8 mouse cellular contexts compared by ENCODE assay signal in the genomic region with DNA sequence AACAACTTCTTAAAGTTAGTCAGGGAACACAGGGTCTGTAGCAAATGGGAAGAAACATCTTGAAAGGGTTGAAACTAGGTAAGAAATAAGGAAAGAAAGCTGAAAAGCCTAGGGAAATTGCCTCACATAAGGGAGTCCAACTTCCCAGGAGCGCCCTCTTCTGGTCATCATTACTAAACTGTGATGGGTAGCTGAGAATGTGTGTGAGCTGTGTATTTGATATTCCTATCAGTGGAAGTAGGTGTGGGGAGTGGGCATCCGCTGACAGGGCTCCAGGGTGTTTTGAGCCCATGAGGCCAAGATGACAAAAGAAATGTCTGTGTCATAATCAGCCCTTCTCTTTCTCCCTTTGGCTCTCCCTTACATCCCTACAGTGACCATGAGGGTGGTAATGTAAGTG. TPM values are rescaled to one million over a fixed set of nuclear protein-coding genes. Genes with fewer than 3 reads are reported as not detected.
DNase-seq lines count a peak whose midpoint lies in the region; ATAC-seq and TF ChIP-seq lines count a peak whose summit lies in the region.

No protein-coding gene starts in this region.

- no peak for ATAC-seq in hindbrain, embryonic 14.5 days (ENCODE audit: low FRiP score)
- ATAC-seq in hindbrain, embryonic 13.5 days (ENCODE audit: low FRiP score) = no peak
- no peak for ATAC-seq in limb, embryonic 14.5 days (ENCODE audit: low FRiP score, low read depth)

- no peak for TF ChIP-seq EP300 in MEL (IDR thresholded peaks at IDR 0.05; ENCODE audit: low read depth in 1 of 2, low read length in 2 of 2)

- H3K4me3 ChIP-seq in hindbrain, embryonic 14.5 days (replicated peaks; ENCODE audit: low read length) = no peak overlapping the region
- no peak overlapping the region for H3K4me3 ChIP-seq in hindbrain, embryonic 13.5 days
- H3K4me3 ChIP-seq in MEL (ENCODE audit: control insufficient read depth in 1 of 2, insufficient read depth in 1 of 2, low read depth in 2 of 2, low read length in 2 of 2) = no peak overlapping the region
- no peak overlapping the region for H3K4me3 ChIP-seq in cortical plate, adult 2 months (ENCODE audit: insufficient read depth, low read length)
- no peak overlapping the region for H3K4me3 ChIP-seq in limb, embryonic 14.5 days (replicated peaks; ENCODE audit: low read length)

- H3K27ac ChIP-seq in hindbrain, embryonic 14.5 days = no peak overlapping the region
- no peak overlapping the region for H3K27ac ChIP-seq in hindbrain, embryonic 13.5 days
- H3K27ac ChIP-seq in MEL (ENCODE audit: control insufficient read depth, low read depth, low read length) = no peak overlapping the region
- H3K27ac ChIP-seq in cortical plate, adult 2 months (ENCODE audit: insufficient read depth, low read length) = no peak overlapping the region
- H3K27ac ChIP-seq in limb, embryonic 14.5 days (replicated peaks; ENCODE audit: low read depth, low read length) = no peak overlapping the region

- TF ChIP-seq RAD21 in MEL (IDR thresholded peaks at IDR 0.05; ENCODE audit: low read depth, low read length) = peak; percentile 16

- no peaks in the 10 kb centered on the region for H3K9me3 ChIP-seq in hindbrain, embryonic 14.5 days (ENCODE audit: control insufficient read depth, low read length)
- no peaks in the 10 kb centered on the region for H3K9me3 ChIP-seq in hindbrain, embryonic 13.5 days
- H3K9me3 ChIP-seq in MEL (replicated peaks; ENCODE audit: insufficient read depth, low read length) = no peaks in the 10 kb centered on the region
- no peaks in the 10 kb centered on the region for H3K9me3 ChIP-seq in limb, embryonic 14.5 days (ENCODE audit: control insufficient read depth, low read length)

- no peaks in the 10 kb centered on the region for H3K79me2 ChIP-seq in MEL (ENCODE audit: control insufficient read depth, insufficient read depth, low read length, poor library complexity)

- peaks cover 98% of the 10 kb centered on the region for H3K36me3 ChIP-seq in hindbrain, embryonic 14.5 days (replicated peaks; ENCODE audit: control insufficient read depth, insufficient read depth)
- H3K36me3 ChIP-seq in hindbrain, embryonic 13.5 days = peaks cover 83% of the 10 kb centered on the region
- H3K36me3 ChIP-seq in MEL (ENCODE audit: control insufficient read depth in 1 of 2, insufficient read depth in 2 of 2, low read length in 2 of 2) = peaks cover 2 to 57% of the 10 kb centered on the region in 2 experiments; a peak in 3 of 4 replicates
- H3K36me3 ChIP-seq in limb, embryonic 14.5 days (ENCODE audit: control insufficient read depth, insufficient read depth, low read length) = peaks cover 88% of the 10 kb centered on the region

- no peaks in the 10 kb centered on the region for H3K4me1 ChIP-seq in hindbrain, embryonic 14.5 days (replicated peaks; ENCODE audit: control insufficient read depth, insufficient read depth, low read length)
- H3K4me1 ChIP-seq in hindbrain, embryonic 13.5 days (replicated peaks) = no peaks in the 10 kb centered on the region
- no peaks in the 10 kb centered on the region for H3K4me1 ChIP-seq in MEL (ENCODE audit: control insufficient read depth in 1 of 2, insufficient read depth in 2 of 2, low read length in 2 of 2)
- no peaks in the 10 kb centered on the region for H3K4me1 ChIP-seq in cortical plate, adult 2 months (ENCODE audit: control insufficient read depth, insufficient read depth, low read length)
- H3K4me1 ChIP-seq in limb, embryonic 14.5 days (ENCODE audit: control insufficient read depth, insufficient read depth, low read length) = no peaks in the 10 kb centered on the region

- TF ChIP-seq POLR2A in MEL (IDR thresholded peaks at IDR 0.05; ENCODE audit: control insufficient read depth in 1 of 2, insufficient read depth in 1 of 2, low read depth in 1 of 2, low read length in 2 of 2, poor library complexity in 1 of 2) = no peak
- TF ChIP-seq POLR2A in cortical plate, adult 2 months (IDR thresholded peaks at IDR 0.05; ENCODE audit: extremely low read depth, insufficient read depth, low read length) = no peak
- no peak for TF ChIP-seq POLR2A in limb, embryonic 14.5 days (IDR thresholded peaks at IDR 0.05; ENCODE audit: borderline replicate concordance, extremely low read depth, insufficient read depth, insufficient read length)

- no peak overlapping the region for H3K4me2 ChIP-seq in hindbrain, embryonic 14.5 days (replicated peaks)
- no peak overlapping the region for H3K4me2 ChIP-seq in hindbrain, embryonic 13.5 days
- H3K4me2 ChIP-seq in limb, embryonic 14.5 days (replicated peaks; ENCODE audit: low read depth, low read length, severe bottlenecking) = no peak overlapping the region

- peak; percentile 66 for DNase-seq in hindbrain, embryonic 14.5 days (ENCODE audit: low spot score)
- peak; percentile 54 for DNase-seq in A20 (ENCODE audit: low read depth, low spot score)
- DNase-seq in MEL (ENCODE audit: low read depth, low spot score) = peak; percentile 70
- DNase-seq in limb, embryonic 14.5 days (ENCODE audit: low spot score) = peak; percentile 56
- peak; percentile 69 for DNase-seq in right cerebral cortex, postnatal 14 days
- DNase-seq in ovary, postnatal 14 days (ENCODE audit: low spot score) = no peak

- no peak overlapping the region for H3K9ac ChIP-seq in hindbrain, embryonic 14.5 days
- no peak overlapping the region for H3K9ac ChIP-seq in hindbrain, embryonic 13.5 days
- no peak overlapping the region for H3K9ac ChIP-seq in MEL (ENCODE audit: control insufficient read depth, low read depth, low read length, poor library complexity, severe bottlenecking)
- no peak overlapping the region for H3K9ac ChIP-seq in limb, embryonic 14.5 days (ENCODE audit: low read depth, low read length, severe bottlenecking)

- 46% methylated on average over 2 of the region's 2 CpGs for WGBS in hindbrain, embryonic 14.5 days
- WGBS in hindbrain, embryonic 13.5 days = 56% methylated on average over 2 of the region's 2 CpGs
- 60% methylated on average over 2 of the region's 2 CpGs for WGBS in limb, embryonic 14.5 days

- peak; percentile 46 to 71 (median 65) for TF ChIP-seq CTCF in MEL (IDR thresholded peaks at IDR 0.05 in 2 of 3, conservative IDR thresholded peaks at IDR 0.05 in 1 of 3; ENCODE audit: control insufficient read depth in 1 of 3, insufficient read depth in 1 of 3, low read depth in 2 of 3, low read length in 3 of 3, poor library complexity in 1 of 3, severe bottlenecking in 1 of 3)
- TF ChIP-seq CTCF in cortical plate, adult 2 months (IDR thresholded peaks at IDR 0.05; ENCODE audit: extremely low read depth, insufficient read depth, low read length) = peak; percentile 53

- no peaks in the 10 kb centered on the region for H3K27me3 ChIP-seq in hindbrain, embryonic 14.5 days (ENCODE audit: control insufficient read depth, insufficient read depth, low read length)
- no peaks in the 10 kb centered on the region for H3K27me3 ChIP-seq in hindbrain, embryonic 13.5 days
- H3K27me3 ChIP-seq in MEL (ENCODE audit: control insufficient read depth in 1 of 2, insufficient read depth in 2 of 2, low read length in 2 of 2) = no peaks in the 10 kb centered on the region
- H3K27me3 ChIP-seq in limb, embryonic 14.5 days (ENCODE audit: control insufficient read depth, insufficient read depth, low read length) = no peaks in the 10 kb centered on the region

RNA-seq across cellular contexts. Expression of gene Coq10a, which starts 10.0 kb away (rescaled TPM):
- polyA plus RNA-seq in hindbrain, embryonic 14.5 days (2014; fragmentation: Nextera tagmentation; extraction: Ambion mirVana) = 50.8 and 54.2 TPM in 2 replicates
- polyA plus RNA-seq in hindbrain, embryonic 13.5 days (2015; fragmentation: Nextera tagmentation; extraction: Ambion mirVana) = 31.1 and 37.6 TPM in 2 replicates
- 6.8 and 7.7 TPM in 2 replicates for total RNA-seq in MEL (2012; rRNA removed)
- polyA plus RNA-seq in MEL (2012; ENCODE audit: insufficient read depth in 1 of 2, insufficient read length in 2 of 2, low read depth in 1 of 2, low replicate concordance in 2 of 2, missing spikeins in 1 of 2) = 10 to 100 TPM in 1 of 2 experiments, not detected in 1; 14.1 TPM
- polyA plus RNA-seq in cortical plate, adult 2 months (2012; rRNA removed) = 101 and 103 TPM in 2 replicates
- polyA plus RNA-seq in limb, embryonic 14.5 days (2012; rRNA removed) = 38.9 and 43.5 TPM in 2 replicates
- 19.4 and 21.5 TPM in 2 replicates for polyA plus RNA-seq in limb, embryonic 14.5 days (2014; fragmentation: Nextera tagmentation; extraction: Ambion mirVana)

RNA-seq across cellular contexts. Expression of gene Ankrd52, which starts 18.1 kb away (rescaled TPM):
- polyA plus RNA-seq in hindbrain, embryonic 14.5 days (2014; fragmentation: Nextera tagmentation; extraction: Ambion mirVana) = 13.0 and 15.4 TPM in 2 replicates
- polyA plus RNA-seq in hindbrain, embryonic 13.5 days (2015; fragmentation: Nextera tagmentation; extraction: Ambion mirVana) = 11.7 and 12.9 TPM in 2 replicates
- 9.5 and 10.0 TPM in 2 replicates for total RNA-seq in MEL (2012; rRNA removed)
- polyA plus RNA-seq in MEL (2012; ENCODE audit: insufficient read depth in 1 of 2, insufficient read length in 2 of 2, low read depth in 1 of 2, low replicate concordance in 2 of 2, missing spikeins in 1 of 2) = 10 to 100 TPM in 1 of 2 experiments, not detected in 1; 39.9 TPM
- polyA plus RNA-seq in cortical plate, adult 2 months (2012; rRNA removed) = 30.0 and 30.4 TPM in 2 replicates
- polyA plus RNA-seq in limb, embryonic 14.5 days (2012; rRNA removed) = 50.7 and 59.8 TPM in 2 replicates
- polyA plus RNA-seq in limb, embryonic 14.5 days (2014; fragmentation: Nextera tagmentation; extraction: Ambion mirVana) = 11.3 and 11.9 TPM in 2 replicates

RNA-seq across cellular contexts. Expression of gene Cs, which starts 21.3 kb away (rescaled TPM):
- polyA plus RNA-seq in hindbrain, embryonic 14.5 days (2014; fragmentation: Nextera tagmentation; extraction: Ambion mirVana) = 271 and 304 TPM in 2 replicates
- polyA plus RNA-seq in hindbrain, embryonic 13.5 days (2015; fragmentation: Nextera tagmentation; extraction: Ambion mirVana) = 232 and 235 TPM in 2 replicates
- total RNA-seq in MEL (2012; rRNA removed) = 161 and 187 TPM in 2 replicates
- polyA plus RNA-seq in MEL (2012; ENCODE audit: insufficient read depth in 1 of 2, insufficient read length in 2 of 2, low read depth in 1 of 2, low replicate concordance in 2 of 2, missing spikeins in 1 of 2) = 100 to 1,000 TPM; 133 to 256 TPM
- 224 and 233 TPM in 2 replicates for polyA plus RNA-seq in cortical plate, adult 2 months (2012; rRNA removed)
- 131 and 149 TPM in 2 replicates for polyA plus RNA-seq in limb, embryonic 14.5 days (2012; rRNA removed)
- 173 and 174 TPM in 2 replicates for polyA plus RNA-seq in limb, embryonic 14.5 days (2014; fragmentation: Nextera tagmentation; extraction: Ambion mirVana)

RNA-seq across cellular contexts. Expression of gene Cnpy2, which starts 36.5 kb away (rescaled TPM):
- 187 and 215 TPM in 2 replicates for polyA plus RNA-seq in hindbrain, embryonic 14.5 days (2014; fragmentation: Nextera tagmentation; extraction: Ambion mirVana)
- polyA plus RNA-seq in hindbrain, embryonic 13.5 days (2015; fragmentation: Nextera tagmentation; extraction: Ambion mirVana) = 227 and 228 TPM in 2 replicates
- 92.4 and 98.1 TPM in 2 replicates for total RNA-seq in MEL (2012; rRNA removed)
- polyA plus RNA-seq in MEL (2012; ENCODE audit: insufficient read depth in 1 of 2, insufficient read length in 2 of 2, low read depth in 1 of 2, low replicate concordance in 2 of 2, missing spikeins in 1 of 2) = 100 to 1,000 TPM in 1 of 2 experiments, not detected in 1; 107 TPM
- polyA plus RNA-seq in cortical plate, adult 2 months (2012; rRNA removed) = 63.7 and 65.8 TPM in 2 replicates
- polyA plus RNA-seq in limb, embryonic 14.5 days (2012; rRNA removed) = 129 and 169 TPM in 2 replicates
- 378 and 387 TPM in 2 replicates for polyA plus RNA-seq in limb, embryonic 14.5 days (2014; fragmentation: Nextera tagmentation; extraction: Ambion mirVana)

RNA-seq across cellular contexts. Expression of gene Slc39a5, which starts 42.2 kb away (rescaled TPM):
- 0.22 TPM in 1 of 2 replicates, not detected in the other for polyA plus RNA-seq in hindbrain, embryonic 14.5 days (2014; fragmentation: Nextera tagmentation; extraction: Ambion mirVana)
- not detected in 2 replicates for polyA plus RNA-seq in hindbrain, embryonic 13.5 days (2015; fragmentation: Nextera tagmentation; extraction: Ambion mirVana)
- not detected in 2 replicates for total RNA-seq in MEL (2012; rRNA removed)
- polyA plus RNA-seq in MEL (2012; ENCODE audit: insufficient read depth in 1 of 2, insufficient read length in 2 of 2, low read depth in 1 of 2, low replicate concordance in 2 of 2, missing spikeins in 1 of 2) = not detected
- polyA plus RNA-seq in cortical plate, adult 2 months (2012; rRNA removed) = 0.51 and 0.73 TPM in 2 replicates
- 0.39 and 0.55 TPM in 2 replicates for polyA plus RNA-seq in limb, embryonic 14.5 days (2012; rRNA removed)
- 0.14 TPM in 1 of 2 replicates, not detected in the other for polyA plus RNA-seq in limb, embryonic 14.5 days (2014; fragmentation: Nextera tagmentation; extraction: Ambion mirVana)
